Mouse (Mus musculus): ENCODE measurements around the gene Tbc1d32. TPM values are rescaled to one million over a fixed set of nuclear protein-coding genes. Genes with fewer than 3 reads are reported as not detected.

Tbc1d32 gene
- polyA plus RNA-seq, 1 experiment from 2014 or later, result 3.7 TPM

GRCm38 (mm10) chr10:56148920-56149319, 79.6 kb downstream of the Tbc1d32 start:
- no peak overlapping the region for H3K4me2 ChIP-seq (ENCODE audit: low read depth, severe bottlenecking)
- H3K9me3 ChIP-seq (ENCODE audit: control insufficient read depth, low read length), result no peaks in the 10 kb centered on the region
- 94% methylated on average over 3 of the region's 3 CpGs for WGBS
- no peaks in the 10 kb centered on the region for H3K4me1 ChIP-seq (ENCODE audit: control insufficient read depth, insufficient read depth, low read length)
- no peaks in the 10 kb centered on the region for H3K36me3 ChIP-seq (ENCODE audit: control insufficient read depth, insufficient read depth, low read length)
- H3K4me3 ChIP-seq (ENCODE audit: low read depth, low read length), result no peak overlapping the region
- no peak overlapping the region for H3K27ac ChIP-seq (replicated peaks; ENCODE audit: low read depth, low read length)
- no peak overlapping the region for H3K9ac ChIP-seq (ENCODE audit: low read length)
- DNase-seq (ENCODE audit: low spot score) (no peak), ATAC-seq (ENCODE audit: insufficient number of reproducible peaks, low FRiP score, low TSS enrichment, low read depth) (no peak)
- no peaks in the 10 kb centered on the region for H3K27me3 ChIP-seq (ENCODE audit: control insufficient read depth, insufficient read depth, low read length)

GRCm38 (mm10) chr10:56137191-56137590, 91.3 kb downstream of the Tbc1d32 start:
- H3K9me3 ChIP-seq (ENCODE audit: control insufficient read depth, low read length), result no peaks in the 10 kb centered on the region
- no peak overlapping the region for H3K4me3 ChIP-seq (ENCODE audit: low read depth, low read length)
- H3K9ac ChIP-seq (ENCODE audit: low read length), result no peak overlapping the region
- WGBS, result 92% methylated on average over 5 of the region's 5 CpGs
- no peaks in the 10 kb centered on the region for H3K36me3 ChIP-seq (ENCODE audit: control insufficient read depth, insufficient read depth, low read length)
- H3K4me2 ChIP-seq (ENCODE audit: low read depth, severe bottlenecking), result no peak overlapping the region
- ATAC-seq (ENCODE audit: insufficient number of reproducible peaks, low FRiP score, low TSS enrichment, low read depth) (no peak), DNase-seq (ENCODE audit: low spot score) (no peak)
- no peak overlapping the region for H3K27ac ChIP-seq (replicated peaks; ENCODE audit: low read depth, low read length)
- H3K4me1 ChIP-seq (ENCODE audit: control insufficient read depth, insufficient read depth, low read length), result no peaks in the 10 kb centered on the region
- no peaks in the 10 kb centered on the region for H3K27me3 ChIP-seq (ENCODE audit: control insufficient read depth, insufficient read depth, low read length)

- no peak overlapping the region for H3K4me2 ChIP-seq (ENCODE audit: low read depth, severe bottlenecking)
- H3K9ac ChIP-seq (ENCODE audit: low read length), result no peak overlapping the region
- no peaks in the 10 kb centered on the region for H3K4me1 ChIP-seq (ENCODE audit: control insufficient read depth, insufficient read depth, low read length)
- H3K4me3 ChIP-seq (ENCODE audit: low read depth, low read length), result no peak overlapping the region
- H3K27ac ChIP-seq (replicated peaks; ENCODE audit: low read depth, low read length), result no peak overlapping the region
- H3K9me3 ChIP-seq (ENCODE audit: control insufficient read depth, low read length), result no peaks in the 10 kb centered on the region
- ATAC-seq (ENCODE audit: insufficient number of reproducible peaks, low FRiP score, low TSS enrichment, low read depth) (no peak), DNase-seq (ENCODE audit: low spot score) (no peak)
- 92% methylated on average over 2 of the region's 2 CpGs for WGBS
- H3K36me3 ChIP-seq (ENCODE audit: control insufficient read depth, insufficient read depth, low read length), result no peaks in the 10 kb centered on the region
- H3K27me3 ChIP-seq (ENCODE audit: control insufficient read depth, insufficient read depth, low read length), result no peaks in the 10 kb centered on the region
These were observed 98.8 kb downstream of the Tbc1d32 start for GRCm38 (mm10) chr10:56129642-56130041.

GRCm38 (mm10) chr10:56126972-56127371, 101.5 kb downstream of the Tbc1d32 start:
- no peak overlapping the region for H3K27ac ChIP-seq (replicated peaks; ENCODE audit: low read depth, low read length)
- H3K4me2 ChIP-seq (ENCODE audit: low read depth, severe bottlenecking), result no peak overlapping the region
- no peak for ATAC-seq (ENCODE audit: insufficient number of reproducible peaks, low FRiP score, low TSS enrichment, low read depth)
- no peak overlapping the region for H3K9ac ChIP-seq (ENCODE audit: low read length)
- H3K4me1 ChIP-seq (ENCODE audit: control insufficient read depth, insufficient read depth, low read length), result no peaks in the 10 kb centered on the region
- 87% methylated on average over 1 of the region's 1 CpGs for WGBS
- H3K9me3 ChIP-seq (ENCODE audit: control insufficient read depth, low read length), result no peaks in the 10 kb centered on the region
- H3K36me3 ChIP-seq (ENCODE audit: control insufficient read depth, insufficient read depth, low read length), result no peaks in the 10 kb centered on the region
- DNase-seq (ENCODE audit: low spot score), result no peak
- H3K4me3 ChIP-seq (ENCODE audit: low read depth, low read length), result no peak overlapping the region
- H3K27me3 ChIP-seq (ENCODE audit: control insufficient read depth, insufficient read depth, low read length), result no peaks in the 10 kb centered on the region

- peaks cover 8% of the 10 kb centered on the region; the same call in 1 of the 2 replicates for H3K4me1 ChIP-seq (ENCODE audit: control insufficient read depth, insufficient read depth, low read length)
- no peak overlapping the region; the same call in 1 of the 2 replicates for H3K27ac ChIP-seq (replicated peaks; ENCODE audit: low read depth, low read length)
- peak overlapping the region; percentile 69 for H3K4me2 ChIP-seq (ENCODE audit: low read depth, severe bottlenecking)
- DNase-seq (ENCODE audit: low spot score) (no peak), ATAC-seq (ENCODE audit: insufficient number of reproducible peaks, low FRiP score, low TSS enrichment, low read depth) (peak; percentile 40)
- peak overlapping the region; percentile 69 for H3K9ac ChIP-seq (ENCODE audit: low read length)
- H3K36me3 ChIP-seq (ENCODE audit: control insufficient read depth, insufficient read depth, low read length), result no peaks in the 10 kb centered on the region
- no peaks in the 10 kb centered on the region for H3K27me3 ChIP-seq (ENCODE audit: control insufficient read depth, insufficient read depth, low read length)
- H3K4me3 ChIP-seq (ENCODE audit: low read depth, low read length), result peak overlapping the region; percentile 46
- 13% methylated on average over 27 of the region's 27 CpGs for WGBS
- H3K9me3 ChIP-seq (ENCODE audit: control insufficient read depth, low read length), result no peaks in the 10 kb centered on the region
These were observed 112.8 kb downstream of the Tbc1d32 start for GRCm38 (mm10) chr10:56115636-56116180.

- ATAC-seq (ENCODE audit: insufficient number of reproducible peaks, low FRiP score, low TSS enrichment, low read depth) (peak; percentile 93), DNase-seq (ENCODE audit: low spot score) (peak; percentile 83)
- Histone ChIP-seq H3K4me3 (ENCODE audit: low read depth, low read length) (peak overlapping the region; percentile 46), H3K9me3 (ENCODE audit: control insufficient read depth, low read length) (no peaks in the 10 kb centered on the region), H3K9ac (ENCODE audit: low read length) (peak overlapping the region; percentile 69), H3K27me3 (ENCODE audit: control insufficient read depth, insufficient read depth, low read length) (no peaks in the 10 kb centered on the region), H3K4me1 (ENCODE audit: control insufficient read depth, insufficient read depth, low read length) (peaks cover 8% of the 10 kb centered on the region; the same call in 1 of the 2 replicates), H3K36me3 (ENCODE audit: control insufficient read depth, insufficient read depth, low read length) (no peaks in the 10 kb centered on the region), H3K4me2 (ENCODE audit: low read depth, severe bottlenecking) (peak overlapping the region; percentile 69), H3K27ac (replicated peaks; ENCODE audit: low read depth, low read length) (no peak overlapping the region; the same call in 1 of the 2 replicates)
- under 1% methylated on average over 46 of the region's 50 CpGs for WGBS
These were observed 113.4 kb downstream of the Tbc1d32 start for GRCm38 (mm10) chr10:56114951-56115635.

GRCm38 (mm10) chr10:56106996-56107334, 121.5 kb downstream of the Tbc1d32 start:
- no peaks in the 10 kb centered on the region for H3K4me1 ChIP-seq (ENCODE audit: control insufficient read depth, insufficient read depth, low read length)
- H3K4me2 ChIP-seq (ENCODE audit: low read depth, severe bottlenecking), result peak overlapping the region; percentile 30
- no peak overlapping the region for H3K27ac ChIP-seq (replicated peaks; ENCODE audit: low read depth, low read length)
- ATAC-seq (ENCODE audit: insufficient number of reproducible peaks, low FRiP score, low TSS enrichment, low read depth) (0 out of 2 replicates have a peak, but pooled peaks have one; percentile 6), DNase-seq (ENCODE audit: low spot score) (no peak)
- H3K9me3 ChIP-seq (ENCODE audit: control insufficient read depth, low read length), result no peaks in the 10 kb centered on the region
- no peaks in the 10 kb centered on the region for H3K36me3 ChIP-seq (ENCODE audit: control insufficient read depth, insufficient read depth, low read length)
- H3K27me3 ChIP-seq (ENCODE audit: control insufficient read depth, insufficient read depth, low read length), result no peaks in the 10 kb centered on the region
- H3K4me3 ChIP-seq (ENCODE audit: low read depth, low read length), result no peak overlapping the region
- H3K9ac ChIP-seq (ENCODE audit: low read length), result peak overlapping the region; percentile 8; the same call in 1 of the 2 replicates
- 46% methylated on average over 1 of the region's 1 CpGs for WGBS

- H3K4me1 ChIP-seq (ENCODE audit: control insufficient read depth, insufficient read depth, low read length), result no peaks in the 10 kb centered on the region
- H3K4me3 ChIP-seq (ENCODE audit: low read depth, low read length), result no peak within 1 kb of the TSS
- H3K27ac ChIP-seq (replicated peaks; ENCODE audit: low read depth, low read length), result no peak within 1 kb of the TSS
- 23% methylated on average over 18 of the region's 18 CpGs for WGBS
- no peaks in the 10 kb centered on the region for H3K36me3 ChIP-seq (ENCODE audit: control insufficient read depth, insufficient read depth, low read length)
- H3K9me3 ChIP-seq (ENCODE audit: control insufficient read depth, low read length), result no peaks in the 10 kb centered on the region
- H3K27me3 ChIP-seq (ENCODE audit: control insufficient read depth, insufficient read depth, low read length), result no peaks in the 10 kb centered on the region
- DNase-seq (ENCODE audit: low spot score) (peak; percentile 80), ATAC-seq (ENCODE audit: insufficient number of reproducible peaks, low FRiP score, low TSS enrichment, low read depth) (peak; percentile 74; the same call in 1 of the 2 replicates)
- H3K4me2 ChIP-seq (ENCODE audit: low read depth, severe bottlenecking), result peak within 1 kb of the TSS; percentile 30
- peak within 1 kb of the TSS; percentile 8; the same call in 1 of the 2 replicates for H3K9ac ChIP-seq (ENCODE audit: low read length)
These were observed 122.0 kb downstream of the Tbc1d32 start, which contains the start of gene Msl3l2 for GRCm38 (mm10) chr10:56106333-56106995. TSS of gene Msl3l2 (plus strand) at chr10:56106917.
